Mouse (Mus musculus): ENCODE data around the gene Hykk. TPM values are rescaled to one million over a fixed set of nuclear protein-coding genes. Genes with fewer than 3 reads are reported as not detected.
"Not testable (repeated sequence)": the region's sequence is repeated elsewhere in the genome, so short reads cannot be mapped to it uniquely, and the experiment has no call there.

Hykk gene
- total and polyA plus RNA-seq, 3 experiments: 0.16 TPM; not detected in 2

DNA sequence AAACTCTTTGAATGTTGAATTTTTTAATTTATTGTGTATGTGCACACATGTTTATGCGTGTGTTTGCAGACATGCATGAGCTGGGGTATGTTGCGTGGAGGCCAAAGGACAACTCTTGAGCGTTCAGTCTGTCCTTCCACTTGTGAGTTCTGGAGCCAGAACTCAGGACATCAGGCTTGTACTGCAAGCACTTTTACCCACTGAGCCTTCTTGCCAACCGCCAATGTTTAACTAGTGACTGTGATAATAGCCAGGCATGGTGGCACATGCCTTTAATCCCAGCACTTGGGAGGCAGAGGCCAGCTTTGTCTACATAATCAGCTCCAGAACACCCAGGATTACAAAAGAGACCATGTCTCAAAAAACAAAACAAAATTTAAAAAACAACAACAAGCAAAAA lies 25.0 kb downstream of the Hykk start:
- TF ChIP-seq POLR2AphosphoS5 (IDR thresholded peaks at IDR 0.05; ENCODE audit: insufficient replicate concordance, low read depth, low read length) (no peak), GATA1 (IDR thresholded peaks at IDR 0.05; ENCODE audit: borderline replicate concordance, low read length) (no peak), CTCF (IDR thresholded peaks at IDR 0.05; ENCODE audit: low read depth, low read length) (no peak), TAL1 (conservative IDR thresholded peaks at IDR 0.05; ENCODE audit: low read depth, low read length) (no peak), GATA2 (IDR thresholded peaks at IDR 0.05; ENCODE audit: borderline replicate concordance, low read depth, low read length) (no peak)
- no peak for ATAC-seq (ENCODE audit: extremely low read depth, insufficient number of reproducible peaks, low FRiP score, poor library complexity, severe bottlenecking)
- DNase-seq (ENCODE audit: low spot score): no peak
- Histone ChIP-seq H3K36me3 (replicated peaks) (no peaks in the 10 kb centered on the region), H3K4me3 (ENCODE audit: low read depth, low read length) (no peak overlapping the region), H3K27me3 (ENCODE audit: insufficient read depth, low read length) (peaks cover 16% of the 10 kb centered on the region), H3K4me1 (ENCODE audit: insufficient read depth, low read depth, low read length) (no peaks in the 10 kb centered on the region), H3K9me3 (replicated peaks) (no peaks in the 10 kb centered on the region)

DNA sequence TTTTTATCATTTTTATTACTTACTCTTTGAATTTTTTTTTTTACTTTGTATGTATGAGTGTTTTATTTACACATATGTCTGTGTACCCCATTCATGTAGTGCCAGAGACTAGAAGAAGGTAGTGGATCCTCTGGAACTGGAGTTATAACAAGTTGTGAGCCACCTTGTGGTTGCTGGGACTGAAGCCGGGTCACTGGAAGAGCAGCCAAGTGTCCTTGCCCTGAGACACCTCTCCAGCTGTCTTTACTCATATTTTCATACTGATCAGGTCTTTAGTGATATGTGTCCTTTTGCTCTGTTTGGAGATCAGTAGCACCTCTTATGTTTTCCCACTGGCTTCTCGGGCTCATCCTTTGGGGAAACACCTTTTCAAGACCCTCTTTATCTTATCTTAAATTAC lies 27.4 kb downstream of the Hykk start:
- DNase-seq (ENCODE audit: low spot score) (no peak), ATAC-seq (ENCODE audit: extremely low read depth, insufficient number of reproducible peaks, low FRiP score, poor library complexity, severe bottlenecking) (no peak)
- Histone ChIP-seq H3K36me3 (replicated peaks) (no peaks in the 10 kb centered on the region), H3K4me3 (ENCODE audit: low read depth, low read length) (no peak overlapping the region), H3K27me3 (ENCODE audit: insufficient read depth, low read length) (peaks cover 17% of the 10 kb centered on the region), H3K4me1 (ENCODE audit: insufficient read depth, low read depth, low read length) (peaks cover 2% of the 10 kb centered on the region), H3K9me3 (replicated peaks) (no peaks in the 10 kb centered on the region)
- TF ChIP-seq GATA2 (IDR thresholded peaks at IDR 0.05; ENCODE audit: borderline replicate concordance, low read depth, low read length) (no peak), GATA1 (IDR thresholded peaks at IDR 0.05; ENCODE audit: borderline replicate concordance, low read length) (no peak), CTCF (IDR thresholded peaks at IDR 0.05; ENCODE audit: low read depth, low read length) (no peak), POLR2AphosphoS5 (IDR thresholded peaks at IDR 0.05; ENCODE audit: insufficient replicate concordance, low read depth, low read length) (no peak), TAL1 (conservative IDR thresholded peaks at IDR 0.05; ENCODE audit: low read depth, low read length) (no peak)

DNA sequence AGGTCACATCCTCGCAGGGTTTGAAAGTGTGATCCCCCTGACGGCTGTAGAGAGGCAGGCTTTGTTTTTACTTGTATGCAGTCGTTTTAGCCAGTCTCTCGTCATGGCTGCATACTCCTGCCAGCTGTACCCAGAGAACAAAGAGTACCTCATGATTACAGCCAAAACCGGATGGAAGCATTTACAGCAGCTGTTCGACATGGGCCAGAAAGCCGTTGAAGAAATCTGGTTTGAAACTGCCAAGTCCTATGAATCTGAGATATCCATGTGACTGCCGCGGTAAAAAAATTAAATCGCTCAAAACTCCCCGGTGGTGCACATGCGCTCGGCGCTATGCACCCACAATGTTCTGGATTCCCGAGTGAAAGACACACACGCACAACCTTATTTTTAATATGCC lies 29.2 kb downstream of the Hykk start:
- Histone ChIP-seq H3K36me3 (replicated peaks) (no peaks in the 10 kb centered on the region), H3K9me3 (replicated peaks) (no peaks in the 10 kb centered on the region), H3K4me3 (ENCODE audit: low read depth, low read length) (no peak overlapping the region), H3K4me1 (ENCODE audit: insufficient read depth, low read depth, low read length) (peaks cover 5% of the 10 kb centered on the region), H3K27me3 (ENCODE audit: insufficient read depth, low read length) (peaks cover 17% of the 10 kb centered on the region)
- ATAC-seq (ENCODE audit: extremely low read depth, insufficient number of reproducible peaks, low FRiP score, poor library complexity, severe bottlenecking) (no peak), DNase-seq (ENCODE audit: low spot score) (no peak)
- TF ChIP-seq CTCF (IDR thresholded peaks at IDR 0.05; ENCODE audit: low read depth, low read length) (no peak), GATA2 (IDR thresholded peaks at IDR 0.05; ENCODE audit: borderline replicate concordance, low read depth, low read length) (no peak), TAL1 (conservative IDR thresholded peaks at IDR 0.05; ENCODE audit: low read depth, low read length) (no peak), POLR2AphosphoS5 (IDR thresholded peaks at IDR 0.05; ENCODE audit: insufficient replicate concordance, low read depth, low read length) (no peak), GATA1 (IDR thresholded peaks at IDR 0.05; ENCODE audit: borderline replicate concordance, low read length) (no peak)

DNA sequence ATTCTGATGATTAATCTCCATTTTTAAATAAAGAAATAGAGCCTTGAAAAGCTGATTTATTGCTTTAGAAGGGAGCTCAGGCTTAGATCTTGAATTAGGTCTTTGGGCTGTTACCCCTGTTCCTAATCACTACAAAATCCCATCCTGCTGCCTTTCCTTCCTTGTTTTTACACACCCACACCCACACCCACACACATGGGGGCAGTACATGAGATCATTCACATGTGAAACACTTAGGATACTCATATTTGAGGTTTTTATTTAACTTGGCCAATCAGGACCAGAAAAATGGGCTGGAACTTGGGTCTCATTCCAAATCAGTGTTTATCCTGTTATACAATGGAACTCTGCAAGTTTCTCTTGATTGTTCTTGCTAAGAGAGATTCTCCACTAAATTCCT lies 32.4 kb downstream of the Hykk start:
- ATAC-seq (ENCODE audit: extremely low read depth, insufficient number of reproducible peaks, low FRiP score, poor library complexity, severe bottlenecking): no peak
- Histone ChIP-seq H3K36me3 (replicated peaks) (peaks cover 26% of the 10 kb centered on the region), H3K4me3 (ENCODE audit: low read depth, low read length) (no peak overlapping the region), H3K9me3 (replicated peaks) (no peaks in the 10 kb centered on the region), H3K4me1 (ENCODE audit: insufficient read depth, low read depth, low read length) (peaks cover 34% of the 10 kb centered on the region), H3K27me3 (ENCODE audit: insufficient read depth, low read length) (peaks cover 17% of the 10 kb centered on the region)
- no peak for DNase-seq (ENCODE audit: low spot score)
- TF ChIP-seq GATA2 (IDR thresholded peaks at IDR 0.05; ENCODE audit: borderline replicate concordance, low read depth, low read length) (no peak), POLR2AphosphoS5 (IDR thresholded peaks at IDR 0.05; ENCODE audit: insufficient replicate concordance, low read depth, low read length) (no peak), GATA1 (IDR thresholded peaks at IDR 0.05; ENCODE audit: borderline replicate concordance, low read length) (no peak), TAL1 (conservative IDR thresholded peaks at IDR 0.05; ENCODE audit: low read depth, low read length) (no peak), CTCF (IDR thresholded peaks at IDR 0.05; ENCODE audit: low read depth, low read length) (no peak)

DNA sequence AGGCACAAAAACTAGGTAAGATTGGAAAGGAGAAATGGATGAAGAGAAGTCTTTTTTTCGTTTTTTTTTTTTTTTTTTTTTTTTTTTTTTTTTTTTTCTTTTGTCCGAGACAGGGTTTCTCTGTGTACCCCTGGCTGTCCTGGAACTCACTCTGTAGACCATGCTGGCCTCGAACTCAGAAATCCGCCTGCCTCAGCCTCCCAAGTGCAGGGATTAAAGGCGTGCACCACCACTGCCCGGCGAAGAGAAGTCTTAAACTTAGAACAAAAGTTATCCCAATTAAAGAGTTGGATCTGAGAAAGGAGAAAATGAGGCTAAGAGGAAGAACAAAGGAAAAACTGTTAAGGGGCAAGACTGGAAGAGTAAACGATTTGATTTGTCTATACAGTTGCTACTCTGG lies 33.1 kb downstream of the Hykk start:
- Histone ChIP-seq H3K4me1 (ENCODE audit: insufficient read depth, low read depth, low read length) (peaks cover 35% of the 10 kb centered on the region), H3K36me3 (replicated peaks) (peaks cover 30% of the 10 kb centered on the region), H3K27me3 (ENCODE audit: insufficient read depth, low read length) (peaks cover 17% of the 10 kb centered on the region), H3K4me3 (ENCODE audit: low read depth, low read length) (peak overlapping the region; percentile 87)
- H3K9me3 ChIP-seq (replicated peaks); ATAC-seq (ENCODE audit: extremely low read depth, insufficient number of reproducible peaks, low FRiP score, poor library complexity, severe bottlenecking); DNase-seq (ENCODE audit: low spot score): not testable (repeated sequence)

DNA sequence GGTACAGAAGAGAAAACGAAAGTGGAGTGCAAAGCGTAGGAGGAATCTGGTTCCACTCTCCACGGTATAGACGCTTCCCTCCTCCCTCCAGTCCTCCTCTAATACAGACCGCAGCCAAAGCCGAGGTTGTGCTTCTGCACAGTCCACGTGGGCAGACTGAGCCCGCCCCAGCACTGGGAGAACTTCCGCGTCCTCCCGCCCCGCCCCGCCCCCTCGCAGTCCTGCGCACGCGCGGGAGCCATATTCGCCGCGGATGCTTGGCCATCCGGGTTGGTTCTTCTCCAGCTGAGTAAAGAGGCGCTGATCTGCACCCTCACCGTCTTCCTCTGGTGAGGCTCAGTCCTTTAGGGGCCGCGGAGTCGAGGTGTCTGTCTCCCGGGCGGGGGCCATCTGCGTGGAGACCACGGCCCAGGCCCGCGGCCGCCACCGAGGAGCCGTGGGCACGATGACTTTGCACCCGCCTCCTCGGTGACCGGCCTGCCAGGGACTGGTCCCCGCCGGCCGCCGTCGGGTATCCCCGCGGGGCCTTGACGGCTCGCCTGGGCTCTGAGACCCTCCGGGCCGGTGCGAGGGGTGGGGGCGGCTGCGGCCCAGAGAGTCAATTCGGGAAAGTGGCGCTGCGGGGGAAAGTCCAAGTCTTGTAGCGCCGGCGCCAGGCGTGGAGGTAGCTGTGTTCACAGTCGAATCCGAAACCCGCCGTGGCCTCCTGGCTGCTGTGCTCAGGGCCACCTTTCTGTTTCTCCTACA lies 33.7 kb downstream of the Hykk start, which contains the start of the genes Psma4 and AY074887:
Psma4 (plus strand) TSS at position 216 of the 747 bp plus-strand sequence.
AY074887 (minus strand) TSS at position 424 of the 747 bp plus-strand sequence.
- DNase-seq (ENCODE audit: low spot score): peak; percentile 87
- Histone ChIP-seq H3K9me3 (replicated peaks) (no peaks in the 10 kb centered on the region), H3K36me3 (replicated peaks) (peaks cover 35% of the 10 kb centered on the region), H3K4me1 (ENCODE audit: insufficient read depth, low read depth, low read length) (peaks cover 41% of the 10 kb centered on the region), H3K27me3 (ENCODE audit: insufficient read depth, low read length) (peaks cover 17% of the 10 kb centered on the region), H3K4me3 (ENCODE audit: low read depth, low read length) (peak within 1 kb of the TSS; percentile 87)
- TF ChIP-seq TAL1 (conservative IDR thresholded peaks at IDR 0.05; ENCODE audit: low read depth, low read length) (no peak), GATA1 (IDR thresholded peaks at IDR 0.05; ENCODE audit: borderline replicate concordance, low read length) (no peak), CTCF (IDR thresholded peaks at IDR 0.05; ENCODE audit: low read depth, low read length) (no peak), GATA2 (IDR thresholded peaks at IDR 0.05; ENCODE audit: borderline replicate concordance, low read depth, low read length) (no peak), POLR2AphosphoS5 (IDR thresholded peaks at IDR 0.05; ENCODE audit: insufficient replicate concordance, low read depth, low read length) (no peak)
- peak; percentile 100 for ATAC-seq (ENCODE audit: extremely low read depth, insufficient number of reproducible peaks, low FRiP score, poor library complexity, severe bottlenecking)

Measured in G1E (cell line).